Mouse (Mus musculus) embryonic fibroblast, embryonic 13.5 days (primary cell): ENCODE results near the gene Cyp1b1.

Source experiments
- CTCF ChIP-seq: IDR thresholded peaks from 2 replicates; pipeline ENCODE4 v1.5.1; 2011; ENCODE audit warnings: mild to moderate bottlenecking, control low read depth, low read length, moderate library complexity, borderline replicate concordance; ENCODE audit not compliant: insufficient read depth
- POLR2A ChIP-seq: IDR thresholded peaks from 2 replicates; pipeline ENCODE4 v1.6.1; 2011; ENCODE audit warnings: low read depth, mild to moderate bottlenecking, control low read depth, low read length, moderate library complexity

DNA sequence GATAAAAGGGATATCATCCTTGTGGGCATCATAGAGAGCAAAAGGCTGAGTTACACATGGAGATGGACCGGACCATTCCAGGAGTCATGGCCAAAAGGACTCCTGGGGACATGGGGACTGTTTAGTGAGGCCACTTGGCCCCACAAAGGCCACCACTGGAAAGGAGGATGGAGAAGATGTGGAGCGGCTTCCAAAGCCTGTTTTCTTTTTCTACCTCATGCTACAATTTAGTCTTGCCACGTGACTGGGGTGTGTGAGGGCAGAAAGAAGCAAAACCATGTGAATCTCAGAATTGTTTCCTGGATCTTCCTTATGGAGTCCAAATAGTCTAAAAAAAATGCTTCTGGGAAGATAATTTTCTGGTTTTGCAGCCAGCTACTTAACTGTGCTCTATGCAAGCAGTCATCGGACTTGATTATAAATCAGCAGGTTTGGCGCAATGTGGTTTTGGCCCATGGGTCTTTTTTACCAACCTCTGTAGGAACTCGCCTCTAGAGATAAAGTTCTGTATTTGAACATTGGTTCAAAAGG, 36.9 kb upstream of the Cyp1b1 start:
- TF ChIP-seq CTCF (no peak), POLR2A (no peak)
